Comparison of ENCODE assay signal across 31 mouse cellular contexts in genomic region chr7:141188733-141189132, GRCm38 (mm10). TPM values are rescaled to one million over a fixed set of nuclear protein-coding genes. Genes with fewer than 3 reads are reported as not detected.
"Had no signal": no experiment of that assay in that cellular context is flagged by ENCODE, and none has a peak within 500 bp of the region (broad histone marks: within the 10 kb centered on the region; RNA-seq: fewer than 3 reads in every experiment).

No protein-coding gene starts in this region.

- DNase-seq: cerebellum, adult 8-10 months; cerebellum, adult 9-10 months; cerebellum, adult 9-11 months; cerebellum, postnatal 10 days; cerebellum, postnatal 14 days; cerebellum, postnatal 25 days; cerebellum, postnatal 36 days; embryo, embryonic 11 days; forebrain, postnatal 0 days; gastrocnemius, adult 2 months; gastrocnemius, postnatal 10 days; gastrocnemius, postnatal 14 days; gastrocnemius, postnatal 25 days; gastrocnemius, postnatal 36 days; heart, adult 18-20 months; heart, adult 2 months had no signal

- ATAC-seq: forebrain, embryonic 13.5 days; forebrain, embryonic 14.5 days; forebrain, embryonic 15.5 days; forebrain, embryonic 16.5 days; forebrain, postnatal 0 days had no signal

- H3K27ac ChIP-seq: embryonic facial prominence, embryonic 10.5 days; embryonic facial prominence, embryonic 12.5 days; embryonic facial prominence, embryonic 13.5 days; embryonic facial prominence, embryonic 15.5 days; forebrain, embryonic 10.5 days; forebrain, embryonic 12.5 days; forebrain, embryonic 13.5 days; forebrain, embryonic 15.5 days; gastrocnemius, adult 2 months; heart, adult 2 months had no signal

- H3K27me3 ChIP-seq: embryonic facial prominence, embryonic 12.5 days; embryonic facial prominence, embryonic 13.5 days; embryonic facial prominence, embryonic 15.5 days; forebrain, embryonic 12.5 days; forebrain, embryonic 13.5 days; forebrain, embryonic 15.5 days had no signal

- H3K4me2 ChIP-seq: embryonic facial prominence, embryonic 12.5 days; embryonic facial prominence, embryonic 13.5 days; embryonic facial prominence, embryonic 15.5 days; forebrain, embryonic 12.5 days; forebrain, embryonic 13.5 days; forebrain, embryonic 15.5 days had no signal

- H3K4me3 ChIP-seq: embryonic facial prominence, embryonic 10.5 days; embryonic facial prominence, embryonic 12.5 days; embryonic facial prominence, embryonic 13.5 days; embryonic facial prominence, embryonic 15.5 days; erythroblast, embryonic 14.5 days; forebrain, embryonic 10.5 days; forebrain, embryonic 12.5 days; forebrain, embryonic 13.5 days; forebrain, embryonic 15.5 days; gastrocnemius, adult 2 months; heart, adult 2 months had no signal

- H3K9me3 ChIP-seq: embryonic facial prominence, embryonic 10.5 days; embryonic facial prominence, embryonic 12.5 days; embryonic facial prominence, embryonic 13.5 days; embryonic facial prominence, embryonic 15.5 days; forebrain, embryonic 10.5 days; forebrain, embryonic 12.5 days; forebrain, embryonic 13.5 days; forebrain, embryonic 15.5 days had no signal

- H3K9ac ChIP-seq: embryonic facial prominence, embryonic 12.5 days; embryonic facial prominence, embryonic 13.5 days; embryonic facial prominence, embryonic 15.5 days; forebrain, embryonic 12.5 days; forebrain, embryonic 13.5 days; forebrain, embryonic 15.5 days; forebrain, postnatal 0 days had no signal

RNA-seq across cellular contexts. Expression of gene Lmntd2, which starts 25.1 kb away (rescaled TPM):
- total RNA-seq: gastrocnemius, adult 18-20 months; gastrocnemius, adult 2 months; gastrocnemius, adult 8-10 months; gastrocnemius, postnatal 10 days; gastrocnemius, postnatal 14 days; gastrocnemius, postnatal 25 days; gastrocnemius, postnatal 36 days; gastrocnemius, postnatal 4 days; heart, adult 18-20 months; heart, adult 2 months; heart, adult 8-10 months had no signal
